Mouse (Mus musculus) heart, postnatal 0 days (tissue): ENCODE results near the gene Tnrc6c. TPM values are rescaled to one million over a fixed set of nuclear protein-coding genes. Genes with fewer than 3 reads are reported as not detected.
A peak's percentile ranks its signal among the peaks of the same experiment; 100 is the strongest.

Experiments
- ATAC-seq: fragments of 200-750 bp; cut with Nextera tagmentation; 2 replicates; pipeline ENCODE4 v1.8.0; 2017; ENCODE audit warnings: low read depth, moderate number of reproducible peaks, moderate library complexity; ENCODE audit not compliant: insufficient read depth
- DNase-seq: peaks from one replicate; pipeline ENCODE4 v3.0.0-alpha.2; 2016; ENCODE audit warnings: low spot score
- H3K27ac ChIP-seq: fragments of 300-500 bp; sonication (generic); 2 replicates; pipeline ENCODE4 v1.5.1; 2014; ENCODE audit warnings: low read depth, mild to moderate bottlenecking
- H3K27me3 ChIP-seq: fragments of 300-500 bp; sonication (generic); 2 replicates; pipeline ENCODE4 v1.6.1; 2014; ENCODE audit warnings: low read length, mixed read lengths; ENCODE audit not compliant: control insufficient read depth, insufficient read depth
- H3K36me3 ChIP-seq: fragments of 300-500 bp; sonication (generic); replicated peaks from 2 replicates; pipeline ENCODE4 v1.6.1; 2014; ENCODE audit warnings: low read length, mixed read lengths; ENCODE audit not compliant: control insufficient read depth, insufficient read depth
- H3K4me1 ChIP-seq: fragments of 300-500 bp; sonication (generic); 2 replicates; pipeline ENCODE4 v1.6.1; 2014; ENCODE audit warnings: antibody characterized with exemption; ENCODE audit not compliant: control insufficient read depth, insufficient read depth
- H3K4me2 ChIP-seq: fragments of 300-500 bp; sonication (generic); 2 replicates; pipeline ENCODE4 v1.6.1; 2014; ENCODE audit warnings: low read depth, mild to moderate bottlenecking, low read length, moderate library complexity
- H3K4me3 ChIP-seq: fragments of 300-500 bp; sonication (generic); 2 replicates; pipeline ENCODE4 v1.5.1; 2014; ENCODE audit warnings: low read depth, low read length
- H3K9ac ChIP-seq: fragments of 300-500 bp; sonication (generic); replicated peaks from 2 replicates; pipeline ENCODE4 v1.6.1; 2014; ENCODE audit warnings: low read depth, low read length, mixed read lengths
- H3K9me3 ChIP-seq: fragments of 300-500 bp; sonication (generic); replicated peaks from 2 replicates; pipeline ENCODE4 v1.6.1; 2016; ENCODE audit warnings: low read length; ENCODE audit not compliant: control insufficient read depth
- CTCF ChIP-seq: IDR thresholded peaks from 2 replicates; pipeline ENCODE4 v1.5.1; 2016; ENCODE audit warnings: antibody characterized with exemption, control low read depth, low read depth
- EP300 ChIP-seq: IDR thresholded peaks from 2 replicates; pipeline ENCODE4 v1.6.1; 2016; ENCODE audit warnings: antibody characterized with exemption, low read depth
- WGBS: fragments of 180-500 bp; shearing (Covaris S2); extraction: QIAGEN DNeasy Blood & Tissue Kit; methylation state at CpG from one replicate; pipeline ENCODE4 v1.1.7; 2014; 5-methylcytosine and 5-hydroxymethylcytosine counted together
- polyA plus RNA-seq: library from polyadenylated mRNA; unstranded; fragments of >200 nt; fragmentation: Nextera tagmentation; extraction: Ambion mirVana; gene quantifications from 2 replicates; pipeline ENCODE4 v1.2.1, GENCODE M21; 2015
- total RNA-seq: library from RNA; depleted of rRNA; stranded (reverse); fragments of >200 nt; gene quantifications from 2 replicates; pipeline ENCODE4 v1.2.3, GENCODE M21; 2014; ENCODE audit warnings: low replicate concordance

Tnrc6c gene
- total and polyA plus RNA-seq, 2 experiments from 2014 or later, result 6.8 to 24.4 TPM

DNA sequence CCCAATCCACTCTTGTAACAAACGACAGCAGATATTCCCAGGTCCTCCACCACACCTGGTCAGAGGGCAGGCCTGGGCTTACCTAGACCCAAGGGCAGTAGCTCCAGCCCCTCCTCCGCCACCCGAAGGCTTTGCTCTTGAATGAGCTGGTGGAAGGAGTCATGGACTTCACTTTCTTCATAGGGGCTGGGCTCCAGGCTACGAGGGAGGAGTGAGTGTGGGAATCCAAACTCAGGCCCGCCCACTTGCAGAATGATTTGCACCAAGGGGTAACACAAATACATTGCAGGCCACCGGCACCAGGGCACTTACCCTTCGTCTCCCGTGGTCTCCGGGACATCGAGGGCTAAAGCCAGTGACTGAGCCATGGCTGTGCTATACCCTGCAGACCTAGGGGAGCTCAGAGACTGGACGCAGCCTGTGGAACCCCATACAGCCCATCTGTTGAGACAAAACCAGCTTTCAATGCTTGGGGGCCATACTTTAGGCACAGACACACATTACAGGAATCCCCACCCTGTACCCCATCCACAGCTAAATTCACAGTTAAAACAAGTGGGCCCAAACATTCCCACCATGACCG, 124.9 kb downstream of the Tnrc6c start:
- 56% methylated on average over 12 of the region's 12 CpGs for WGBS
- Histone ChIP-seq H3K9me3 (no peaks in the 10 kb centered on the region), H3K4me2 (peak overlapping the region; percentile 88), H3K36me3 (peaks cover 28% of the 10 kb centered on the region), H3K9ac (peak overlapping the region; percentile 64), H3K27ac (peak overlapping the region; percentile 97), H3K4me3 (peak overlapping the region; percentile 54), H3K4me1 (peaks cover 30% of the 10 kb centered on the region), H3K27me3 (no peaks in the 10 kb centered on the region)
- ATAC-seq, result no peak
- TF ChIP-seq EP300 (no peak), CTCF (no peak)
- no peak for DNase-seq

DNA sequence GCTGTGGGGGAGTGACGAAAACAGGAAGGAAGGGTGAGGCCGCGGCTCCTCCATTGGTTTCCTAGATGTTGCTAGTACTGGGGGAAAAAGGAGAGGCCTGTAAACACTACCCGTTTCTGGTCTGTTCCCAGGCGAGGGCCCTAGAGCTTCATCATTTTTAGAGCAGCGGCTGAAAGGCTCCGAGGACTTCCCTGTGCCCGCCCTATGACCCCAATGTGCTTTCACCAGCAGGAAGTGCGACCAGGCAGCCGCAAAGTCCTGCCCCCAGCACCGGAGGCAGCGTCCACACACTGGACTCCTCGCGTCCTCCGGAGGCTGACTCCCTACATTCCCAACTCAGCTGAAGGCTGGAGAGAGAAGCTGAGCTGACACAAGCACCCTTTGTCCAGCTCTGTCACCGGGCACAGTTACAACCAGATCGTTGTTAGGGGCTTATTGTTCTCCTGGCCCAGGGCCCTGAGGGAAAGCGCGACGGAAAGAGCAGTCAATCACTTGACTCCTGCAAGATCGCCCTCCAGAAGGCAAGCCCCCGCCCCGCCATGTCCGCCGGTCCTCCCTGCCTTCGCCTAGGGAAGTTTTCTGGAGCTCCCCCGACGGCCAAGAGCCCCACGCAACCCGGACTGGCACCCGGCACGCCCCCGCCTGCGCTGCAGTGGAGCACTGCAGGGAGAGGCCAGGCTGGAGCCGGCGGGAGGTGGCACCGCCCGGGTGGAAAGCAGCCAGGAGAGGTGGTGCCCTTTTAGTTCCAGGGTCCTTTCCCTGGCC, 125.5 kb downstream of the Tnrc6c start:
- 4% methylated on average over 37 of the region's 38 CpGs for WGBS
- Histone ChIP-seq H3K27ac (peak overlapping the region; percentile 97), H3K4me2 (peak overlapping the region; percentile 88), H3K9me3 (no peaks in the 10 kb centered on the region), H3K36me3 (peaks cover 21% of the 10 kb centered on the region), H3K9ac (peak overlapping the region; percentile 64), H3K27me3 (no peaks in the 10 kb centered on the region), H3K4me1 (peaks cover 30% of the 10 kb centered on the region), H3K4me3 (peak overlapping the region; percentile 54)
- DNase-seq (peak; percentile 67), ATAC-seq (peak; percentile 40)
- TF ChIP-seq CTCF (0 out of 2 replicates have a peak, but pooled peaks have one; percentile 6), EP300 (peak; percentile 67; the same call in 1 of the 2 replicates)

DNA sequence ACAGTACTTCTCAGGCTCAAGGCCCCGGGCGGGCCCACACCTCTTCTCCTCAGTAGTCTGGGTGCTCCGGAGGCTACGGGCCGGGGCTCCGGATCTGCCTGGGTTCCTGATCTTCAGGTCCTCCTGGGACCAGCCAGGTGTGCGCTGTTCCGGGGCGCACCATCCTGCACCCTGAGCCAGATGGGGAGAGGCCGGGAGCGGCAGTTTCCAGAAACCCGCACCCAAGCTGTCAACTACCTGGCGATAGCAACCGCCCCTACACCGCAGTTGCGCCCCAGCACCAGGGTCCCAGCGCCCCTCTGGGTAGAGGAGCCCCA, 126.1 kb downstream of the Tnrc6c start:
- Histone ChIP-seq H3K36me3 (peaks cover 17% of the 10 kb centered on the region), H3K4me3 (peak overlapping the region; percentile 54), H3K27me3 (no peaks in the 10 kb centered on the region), H3K4me2 (peak overlapping the region; percentile 88), H3K9me3 (no peaks in the 10 kb centered on the region), H3K27ac (peak overlapping the region; percentile 97), H3K9ac (peak overlapping the region; percentile 64), H3K4me1 (peaks cover 30% of the 10 kb centered on the region)
- no peak for TF ChIP-seq CTCF
- no peak for TF ChIP-seq EP300
- no peak for ATAC-seq
- DNase-seq, result no peak
- 0% methylated on average over 17 of the region's 17 CpGs for WGBS

DNA sequence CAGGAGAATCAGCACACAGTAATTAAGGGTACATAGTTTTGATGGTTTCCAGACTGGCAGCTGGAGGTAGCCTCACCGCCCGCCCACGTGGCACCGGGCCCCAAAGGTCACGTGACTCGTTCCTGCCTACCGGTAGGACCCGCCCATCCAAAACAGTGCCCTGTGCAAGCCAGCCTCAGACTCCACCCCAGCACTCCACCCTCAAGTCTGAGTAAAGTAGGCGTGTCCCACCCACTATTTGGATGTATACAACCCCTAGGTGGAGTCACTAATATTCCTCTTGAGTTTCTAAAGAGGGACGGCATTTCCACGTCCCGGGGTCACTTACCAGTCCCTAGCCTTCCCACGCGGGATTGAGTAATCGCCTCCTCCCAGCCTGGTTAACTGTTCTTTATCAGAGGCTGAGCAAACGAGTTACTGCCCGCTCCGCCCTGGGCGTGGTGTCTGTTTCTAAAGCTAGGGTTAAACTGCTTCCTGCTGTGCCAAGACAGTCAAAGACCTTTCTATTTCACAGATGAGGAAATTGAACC, 126.6 kb downstream of the Tnrc6c start:
- Histone ChIP-seq H3K36me3 (peaks cover 17% of the 10 kb centered on the region), H3K4me3 (peak overlapping the region; percentile 54), H3K4me2 (peak overlapping the region; percentile 88), H3K9me3 (no peaks in the 10 kb centered on the region), H3K4me1 (peaks cover 30% of the 10 kb centered on the region), H3K27me3 (no peaks in the 10 kb centered on the region), H3K27ac (peak overlapping the region; percentile 97), H3K9ac (peak overlapping the region; percentile 64)
- ATAC-seq (peak; percentile 78), DNase-seq (peak; percentile 89)
- no peak; the same call in 1 of the 2 replicates for TF ChIP-seq CTCF
- TF ChIP-seq EP300, result no peak
- WGBS, result under 1% methylated on average over 19 of the region's 19 CpGs

DNA sequence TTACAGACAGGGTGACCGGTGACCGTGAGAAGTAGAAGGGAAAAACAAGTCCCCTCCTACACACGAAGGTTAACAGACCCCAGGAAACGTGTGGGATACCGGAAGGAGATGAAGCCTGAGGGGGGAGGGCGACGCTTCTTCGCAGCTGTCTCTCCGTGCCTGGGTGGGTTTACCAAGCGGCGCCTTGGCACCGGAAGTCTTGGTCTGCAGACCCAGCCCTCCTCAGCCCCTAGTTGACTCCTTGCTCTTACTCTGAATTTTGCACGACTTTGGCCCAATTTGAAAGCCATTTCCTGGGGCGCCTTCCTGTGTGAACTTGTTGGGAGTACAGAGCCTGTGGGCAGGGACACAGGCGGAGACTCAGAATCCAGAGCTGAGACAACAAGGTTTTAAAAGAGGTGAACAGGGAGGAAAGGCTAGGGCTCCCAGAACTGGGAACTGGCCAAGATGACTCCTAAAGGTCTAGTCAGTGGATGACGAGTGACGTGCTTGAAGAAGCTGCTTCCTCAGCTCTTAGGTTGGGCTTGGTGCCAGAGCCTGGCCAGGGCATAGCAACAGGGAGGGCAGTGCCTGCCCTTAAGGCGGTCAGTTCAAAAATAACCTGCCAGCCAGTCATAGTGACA, 127.2 kb downstream of the Tnrc6c start:
- peak; percentile 64 for DNase-seq

More for the DNA sequence above, 127.2 kb downstream of the Tnrc6c start:
- peaks cover 30% of the 10 kb centered on the region for H3K4me1 ChIP-seq
- no peaks in the 10 kb centered on the region for H3K9me3 ChIP-seq
- peak overlapping the region; percentile 54 for H3K4me3 ChIP-seq
- TF ChIP-seq CTCF, result no peak
- no peak; the same call in 1 of the 2 replicates for TF ChIP-seq EP300
- H3K9ac ChIP-seq, result peak overlapping the region; percentile 64; the same call in 1 of the 2 replicates
- WGBS, result 9% methylated on average over 18 of the region's 18 CpGs
- no peaks in the 10 kb centered on the region for H3K27me3 ChIP-seq
- ATAC-seq, result no peak
- peak overlapping the region; percentile 88 for H3K4me2 ChIP-seq
- peaks cover 11% of the 10 kb centered on the region; the same call in 1 of the 2 replicates for H3K36me3 ChIP-seq
- peak overlapping the region; percentile 97 for H3K27ac ChIP-seq
